Mouse (Mus musculus) limb, embryonic 14.5 days (tissue): ENCODE measurements at regions not wholly inside any gene's neighbourhood (a gene's known extent, or its start where the extent isn't known, plus 50 kb on each side); places are given as distances from the start of the nearest gene placed in this dataset.

Experiments
- ATAC-seq: fragments of 200-750 bp; cut with Nextera tagmentation; 2 replicates; pipeline ENCODE4 v1.8.0; 2017; ENCODE audit warnings: low read depth, moderate number of reproducible peaks, moderate TSS enrichment; ENCODE audit not compliant: low FRiP score
- DNase-seq: peaks from one replicate; pipeline ENCODE4 v3.0.0-alpha.2; 2015; ENCODE audit warnings: low spot score
- H3K27ac ChIP-seq: fragments of 300-500 bp; sonication (generic); replicated peaks from 2 replicates; pipeline ENCODE4 v1.5.1; 2014; ENCODE audit warnings: low read depth, mild to moderate bottlenecking, low read length, moderate library complexity, mixed read lengths
- H3K27me3 ChIP-seq: fragments of 300-500 bp; sonication (generic); 2 replicates; pipeline ENCODE4 v1.6.1; 2014; ENCODE audit warnings: low read length, mixed read lengths; ENCODE audit not compliant: control insufficient read depth, insufficient read depth
- H3K36me3 ChIP-seq: fragments of 300-500 bp; sonication (generic); 2 replicates; pipeline ENCODE4 v1.6.1; 2014; ENCODE audit warnings: mild to moderate bottlenecking, low read length, moderate library complexity, mixed read lengths; ENCODE audit not compliant: control insufficient read depth, insufficient read depth
- H3K4me1 ChIP-seq: fragments of 300-500 bp; sonication (generic); 2 replicates; pipeline ENCODE4 v1.6.1; 2014; ENCODE audit warnings: antibody characterized with exemption, low read length, mixed read lengths; ENCODE audit not compliant: control insufficient read depth, insufficient read depth
- H3K4me2 ChIP-seq: fragments of 300-500 bp; sonication (generic); replicated peaks from 2 replicates; pipeline ENCODE4 v1.6.1; 2014; ENCODE audit warnings: low read depth, mild to moderate bottlenecking, low read length, moderate library complexity; ENCODE audit not compliant: severe bottlenecking
- H3K4me3 ChIP-seq: fragments of 300-500 bp; sonication (generic); replicated peaks from 2 replicates; pipeline ENCODE4 v1.5.1; 2014; ENCODE audit warnings: low read length
- H3K9ac ChIP-seq: fragments of 300-500 bp; sonication (generic); 2 replicates; pipeline ENCODE4 v1.6.1; 2014; ENCODE audit warnings: mild to moderate bottlenecking, low read depth, low read length, moderate library complexity; ENCODE audit not compliant: severe bottlenecking
- H3K9me3 ChIP-seq: fragments of 300-500 bp; sonication (generic); 2 replicates; pipeline ENCODE4 v1.6.1; 2016; ENCODE audit warnings: low read length; ENCODE audit not compliant: control insufficient read depth
- POLR2A ChIP-seq: fragments of 200-500 bp; IDR thresholded peaks from 2 replicates; pipeline ENCODE4 v1.8.0; 2012; ENCODE audit warnings: inconsistent platforms, mild to moderate bottlenecking, moderate library complexity, borderline replicate concordance; ENCODE audit not compliant: insufficient read depth, insufficient read length; ENCODE audit errors: extremely low read depth
- whole genome bisulfite sequencing: fragments of 180-500 bp; shearing (Covaris S2); extraction: QIAGEN DNeasy Blood & Tissue Kit; methylation state at CpG from one replicate; pipeline ENCODE4 v1.1.7; 2014; 5-methylcytosine and 5-hydroxymethylcytosine counted together

GRCm38 (mm10) chr7:136496335-136497242 is 397.8 kb upstream of the Mgmt start:
- Histone ChIP-seq H3K4me2 (peak overlapping the region; percentile 35), H3K9me3 (no peaks in the 10 kb centered on the region), H3K27ac (peak overlapping the region; percentile 79), H3K4me1 (peaks cover 43% of the 10 kb centered on the region), H3K9ac (peak overlapping the region; percentile 17; the same call in 1 of the 2 replicates), H3K36me3 (no peaks in the 10 kb centered on the region), H3K27me3 (no peaks in the 10 kb centered on the region), H3K4me3 (peak overlapping the region; percentile 8; the same call in 1 of the 2 replicates)
- 0 out of 2 replicates have a peak, but pooled peaks have one; percentile 17 for ATAC-seq
- no peak for DNase-seq
- 30% methylated on average over 19 of the region's 19 CpGs for WGBS
- TF ChIP-seq POLR2A = no peak

- H3K36me3 ChIP-seq = no peaks in the 10 kb centered on the region
- H3K9me3 ChIP-seq = no peaks in the 10 kb centered on the region
- no peak overlapping the region for H3K9ac ChIP-seq
- ATAC-seq (no peak), DNase-seq (no peak)
- no peak overlapping the region for H3K4me3 ChIP-seq
- H3K4me1 ChIP-seq = peaks cover 52% of the 10 kb centered on the region
- WGBS = 68% methylated on average over 4 of the region's 4 CpGs
- TF ChIP-seq POLR2A = no peak
- H3K27me3 ChIP-seq = no peaks in the 10 kb centered on the region
- no peak overlapping the region for H3K27ac ChIP-seq
- no peak overlapping the region for H3K4me2 ChIP-seq
These were observed 394.4 kb upstream of the Mgmt start for GRCm38 (mm10) chr7:136500059-136500458.

- no peaks in the 10 kb centered on the region for H3K27me3 ChIP-seq
- H3K36me3 ChIP-seq = no peaks in the 10 kb centered on the region
- 89% methylated on average over 7 of the region's 7 CpGs for whole genome bisulfite sequencing
- peaks cover 42% of the 10 kb centered on the region for H3K4me1 ChIP-seq
- H3K9me3 ChIP-seq = no peaks in the 10 kb centered on the region
- no peak overlapping the region for H3K4me3 ChIP-seq
- DNase-seq = no peak
- no peak for TF ChIP-seq POLR2A
- ATAC-seq = no peak
- H3K27ac ChIP-seq = no peak overlapping the region
- H3K9ac ChIP-seq = no peak overlapping the region
- H3K4me2 ChIP-seq = no peak overlapping the region
These were observed 393.3 kb upstream of the Mgmt start for GRCm38 (mm10) chr7:136501094-136501493.

- Histone ChIP-seq H3K4me2 (peak overlapping the region; percentile 31), H3K4me1 (peaks cover 33% of the 10 kb centered on the region), H3K9ac (no peak overlapping the region), H3K4me3 (no peak overlapping the region), H3K27me3 (no peaks in the 10 kb centered on the region), H3K9me3 (no peaks in the 10 kb centered on the region), H3K36me3 (no peaks in the 10 kb centered on the region), H3K27ac (no peak overlapping the region; the same call in 1 of the 2 replicates)
- 31% methylated on average over 32 of the region's 32 CpGs for WGBS
- no peak for TF ChIP-seq POLR2A
- peak; percentile 52 for DNase-seq
- ATAC-seq = no peak
These were observed 392.3 kb upstream of the Mgmt start for GRCm38 (mm10) chr7:136501855-136502847.

GRCm38 (mm10) chr7:136511389-136511788 is 383.0 kb upstream of the Mgmt start:
- H3K4me2 ChIP-seq = no peak overlapping the region
- H3K27ac ChIP-seq = no peak overlapping the region
- no peak overlapping the region for H3K4me3 ChIP-seq
- no peak for ATAC-seq
- no peak for TF ChIP-seq POLR2A
- no peak for DNase-seq
- no peaks in the 10 kb centered on the region for H3K4me1 ChIP-seq
- WGBS = 75% methylated on average over 6 of the region's 6 CpGs
- H3K27me3 ChIP-seq = no peaks in the 10 kb centered on the region
- H3K36me3 ChIP-seq = no peaks in the 10 kb centered on the region
- H3K9ac ChIP-seq = no peak overlapping the region
- no peaks in the 10 kb centered on the region for H3K9me3 ChIP-seq
